Mouse (Mus musculus) testis, adult 2 months (tissue): ENCODE results near the gene Olfr585.

ENCODE experiments used
- CTCF ChIP-seq: fragments of 200-500 bp; IDR thresholded peaks from 2 replicates; pipeline ENCODE4 v1.5.1; 2012; ENCODE audit warnings: low read depth, mild to moderate bottlenecking, inconsistent platforms, low read length, moderate library complexity; ENCODE audit not compliant: control insufficient read depth, insufficient read depth, insufficient replicate concordance
- POLR2A ChIP-seq: fragments of 200-500 bp; IDR thresholded peaks from 2 replicates; pipeline ENCODE4 v1.6.1; 2012; ENCODE audit warnings: low read depth, mild to moderate bottlenecking, inconsistent platforms, low read length, moderate library complexity; ENCODE audit not compliant: control insufficient read depth

- TF ChIP-seq CTCF (no peak), POLR2A (no peak)
These were observed 43.1 kb downstream of the Olfr585 start, which contains the start of gene Olfr588-ps1 for GRCm38 (mm10) chr7:103140579-103140978.
